Mouse (Mus musculus) liver, embryonic 12.5 days (tissue): ENCODE measurements around the gene Btn1a1. TPM values are rescaled to one million over a fixed set of nuclear protein-coding genes. Genes with fewer than 3 reads are reported as not detected.
A peak's percentile ranks its signal among the peaks of the same experiment; 100 is the strongest.

Experiments
- ATAC-seq: fragments of 200-750 bp; cut with Nextera tagmentation; 2 replicates; pipeline ENCODE4 v1.8.0; 2017; ENCODE audit warnings: moderate number of reproducible peaks, mild to moderate bottlenecking, moderate library complexity
- H3K27ac ChIP-seq: fragments of 300-500 bp; sonication (generic); 2 replicates; pipeline ENCODE4 v1.5.1; 2016; ENCODE audit warnings: mild to moderate bottlenecking
- H3K27me3 ChIP-seq: fragments of 300-500 bp; sonication (generic); replicated peaks from 2 replicates; pipeline ENCODE4 v1.6.1; 2016; ENCODE audit warnings: mild to moderate bottlenecking, moderate library complexity
- H3K36me3 ChIP-seq: fragments of 300-500 bp; sonication (generic); 2 replicates; pipeline ENCODE4 v1.6.1; 2016; ENCODE audit warnings: mild to moderate bottlenecking, moderate library complexity
- H3K4me1 ChIP-seq: fragments of 300-500 bp; sonication (generic); 2 replicates; pipeline ENCODE4 v1.6.1; 2016
- H3K4me2 ChIP-seq: fragments of 300-500 bp; sonication (generic); 2 replicates; pipeline ENCODE4 v1.6.1; 2016; ENCODE audit warnings: mild to moderate bottlenecking, moderate library complexity
- H3K4me3 ChIP-seq: fragments of 300-500 bp; sonication (generic); 2 replicates; pipeline ENCODE4 v1.5.1; 2016; ENCODE audit warnings: mild to moderate bottlenecking, moderate library complexity
- H3K9ac ChIP-seq: fragments of 300-500 bp; sonication (generic); 2 replicates; pipeline ENCODE4 v1.6.1; 2016; ENCODE audit warnings: mild to moderate bottlenecking, moderate library complexity
- H3K9me3 ChIP-seq: fragments of 300-500 bp; sonication (generic); replicated peaks from 2 replicates; pipeline ENCODE4 v1.6.1; 2016; ENCODE audit warnings: mild to moderate bottlenecking, moderate library complexity
- WGBS: fragments of 180-500 bp; shearing (Covaris S2); methylation state at CpG from one replicate; pipeline ENCODE4 v1.1.7; 2016; ENCODE audit not compliant: insufficient replicate concordance; 5-methylcytosine and 5-hydroxymethylcytosine counted together
- polyA plus RNA-seq: library from polyadenylated mRNA; unstranded; fragments of >200 nt; fragmentation: Nextera tagmentation; extraction: Ambion mirVana; gene quantifications from 2 replicates; pipeline ENCODE4 v1.2.1, GENCODE M21; 2016

Btn1a1 gene
- polyA plus RNA-seq, 1 experiment from 2014 or later = 1.9 TPM

GRCm38 (mm10) chr13:23500424-23501200, 34.9 kb upstream of the Btn1a1 start:
- under 1% methylated on average over 17 of the region's 17 CpGs for WGBS
- H3K27ac ChIP-seq = no peak overlapping the region
- H3K4me2 ChIP-seq = peak overlapping the region; percentile 75
- no peaks in the 10 kb centered on the region for H3K9me3 ChIP-seq
- H3K36me3 ChIP-seq = no peaks in the 10 kb centered on the region
- peak overlapping the region; percentile 42 for H3K4me3 ChIP-seq
- peaks cover 70% of the 10 kb centered on the region for H3K4me1 ChIP-seq
- H3K27me3 ChIP-seq = no peaks in the 10 kb centered on the region
- H3K9ac ChIP-seq = peak overlapping the region; percentile 54; the same call in 1 of the 2 replicates
- ATAC-seq = peak; percentile 80

- Histone ChIP-seq H3K9ac (no peak overlapping the region), H3K9me3 (no peaks in the 10 kb centered on the region), H3K4me3 (peak overlapping the region; percentile 57), H3K27me3 (no peaks in the 10 kb centered on the region), H3K4me2 (peak overlapping the region; percentile 75), H3K27ac (no peak overlapping the region), H3K36me3 (no peaks in the 10 kb centered on the region), H3K4me1 (peaks cover 63% of the 10 kb centered on the region)
- peak; percentile 61 for ATAC-seq
- WGBS = 1% methylated on average over 7 of the region's 7 CpGs
These were observed 34.2 kb upstream of the Btn1a1 start for GRCm38 (mm10) chr13:23499943-23500342.

- Histone ChIP-seq H3K9me3 (no peaks in the 10 kb centered on the region), H3K4me1 (peaks cover 57% of the 10 kb centered on the region), H3K9ac (peak overlapping the region; percentile 59), H3K27me3 (0 out of 2 replicates have a peak, but pooled peaks cover 5% of the 10 kb centered on the region), H3K36me3 (no peaks in the 10 kb centered on the region), H3K4me3 (peak overlapping the region; percentile 57), H3K27ac (peak overlapping the region; percentile 12; the same call in 1 of the 2 replicates), H3K4me2 (peak overlapping the region; percentile 75)
- ATAC-seq = no peak
- 13% methylated on average over 10 of the region's 10 CpGs for WGBS
These were observed 33.0 kb upstream of the Btn1a1 start for GRCm38 (mm10) chr13:23498653-23499052.

DNA sequence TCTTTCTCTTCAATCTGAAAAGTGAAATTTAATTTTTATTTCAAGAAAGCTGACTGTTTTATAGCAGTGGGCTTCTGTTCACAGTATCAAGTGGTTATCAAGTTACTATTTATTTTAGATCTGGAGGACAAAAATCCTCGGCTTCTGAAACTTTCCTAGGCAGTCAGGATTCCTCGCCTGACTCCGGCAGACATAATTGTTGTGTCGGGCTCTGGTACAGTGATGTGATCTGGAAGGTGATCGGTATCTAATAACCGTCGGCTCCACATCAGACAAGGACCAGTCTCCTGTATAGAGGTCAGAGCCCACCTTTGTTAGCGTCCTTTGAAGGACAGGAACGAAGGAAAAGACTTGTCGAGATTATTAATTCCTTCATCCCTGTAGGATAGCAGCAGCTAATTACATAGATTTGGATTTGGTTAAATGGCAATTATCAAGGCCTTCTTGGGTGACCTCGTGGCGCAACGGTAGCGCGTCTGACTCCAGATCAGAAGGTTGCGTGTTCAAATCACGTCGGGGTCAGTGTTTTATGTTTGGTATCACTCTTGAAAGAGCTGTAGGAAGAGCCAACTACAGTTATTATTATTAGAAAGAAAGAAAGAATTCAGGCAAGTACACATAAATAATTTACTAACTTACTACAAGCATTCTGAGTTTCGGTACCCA, 32.1 kb upstream of the Btn1a1 start:
- 0 out of 2 replicates have a peak overlapping the region, but pooled peaks have one; percentile 22 for H3K27ac ChIP-seq
- ATAC-seq = peak; percentile 61
- peaks cover 54% of the 10 kb centered on the region for H3K4me1 ChIP-seq

GRCm38 (mm10) chr13:23495526-23495925, 29.8 kb upstream of the Btn1a1 start:
- no peaks in the 10 kb centered on the region for H3K9me3 ChIP-seq
- no peak overlapping the region for H3K4me3 ChIP-seq
- peaks cover 58% of the 10 kb centered on the region for H3K4me1 ChIP-seq
- no peak overlapping the region for H3K9ac ChIP-seq
- no peak overlapping the region for H3K27ac ChIP-seq
- 0 out of 2 replicates have a peak, but pooled peaks cover 5% of the 10 kb centered on the region for H3K27me3 ChIP-seq
- 69% methylated on average over 6 of the region's 6 CpGs for WGBS
- ATAC-seq = no peak
- no peak overlapping the region for H3K4me2 ChIP-seq
- no peaks in the 10 kb centered on the region for H3K36me3 ChIP-seq

More for the DNA sequence above, 32.1 kb upstream of the Btn1a1 start:
- Histone ChIP-seq H3K36me3 (no peaks in the 10 kb centered on the region), H3K4me2 (peak overlapping the region; percentile 75), H3K4me3 (peak overlapping the region; percentile 57), H3K27me3 (0 out of 2 replicates have a peak, but pooled peaks cover 5% of the 10 kb centered on the region), H3K9me3 (no peaks in the 10 kb centered on the region), H3K9ac (peak overlapping the region; percentile 59)
- WGBS = 2% methylated on average over 19 of the region's 19 CpGs

DNA sequence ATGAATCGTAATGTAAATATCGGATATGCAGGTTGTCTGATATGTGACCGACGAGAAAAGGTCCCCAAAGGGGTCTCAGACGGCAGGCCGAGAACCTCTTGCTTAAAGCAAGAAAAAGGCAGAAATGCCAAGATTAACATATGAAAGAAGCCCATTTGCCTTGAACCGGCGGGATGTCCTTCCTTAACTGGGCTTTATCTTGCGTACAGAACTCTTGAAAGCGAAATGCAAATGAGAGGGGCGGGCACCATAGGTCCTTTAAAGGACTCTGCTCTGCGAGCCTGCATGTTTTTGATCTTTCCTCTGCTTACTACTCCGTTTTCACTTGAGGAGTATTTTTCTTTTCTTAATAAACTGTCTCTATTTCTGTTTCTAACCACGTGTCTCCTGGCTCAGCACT, 26.3 kb upstream of the Btn1a1 start:
- Histone ChIP-seq H3K27ac (no peak overlapping the region), H3K36me3 (no peaks in the 10 kb centered on the region), H3K9ac (peak overlapping the region; percentile 55; the same call in 1 of the 2 replicates), H3K4me1 (peaks cover 37% of the 10 kb centered on the region), H3K9me3 (no peaks in the 10 kb centered on the region), H3K27me3 (peaks cover 23% of the 10 kb centered on the region), H3K4me3 (peak overlapping the region; percentile 52), H3K4me2 (peak overlapping the region; percentile 68)
- no peak for ATAC-seq
- WGBS = 7% methylated on average over 14 of the region's 14 CpGs

- Histone ChIP-seq H3K36me3 (no peaks in the 10 kb centered on the region), H3K27me3 (peaks cover 27% of the 10 kb centered on the region), H3K9me3 (no peaks in the 10 kb centered on the region), H3K4me1 (peaks cover 36% of the 10 kb centered on the region), H3K4me2 (no peak overlapping the region), H3K4me3 (no peak overlapping the region), H3K9ac (no peak overlapping the region), H3K27ac (no peak overlapping the region)
- WGBS = 6% methylated on average over 1 of the region's 1 CpGs
- ATAC-seq = peak; percentile 42; the same call in 1 of the 2 replicates
These were observed 25.6 kb upstream of the Btn1a1 start for GRCm38 (mm10) chr13:23491263-23491662.

DNA sequence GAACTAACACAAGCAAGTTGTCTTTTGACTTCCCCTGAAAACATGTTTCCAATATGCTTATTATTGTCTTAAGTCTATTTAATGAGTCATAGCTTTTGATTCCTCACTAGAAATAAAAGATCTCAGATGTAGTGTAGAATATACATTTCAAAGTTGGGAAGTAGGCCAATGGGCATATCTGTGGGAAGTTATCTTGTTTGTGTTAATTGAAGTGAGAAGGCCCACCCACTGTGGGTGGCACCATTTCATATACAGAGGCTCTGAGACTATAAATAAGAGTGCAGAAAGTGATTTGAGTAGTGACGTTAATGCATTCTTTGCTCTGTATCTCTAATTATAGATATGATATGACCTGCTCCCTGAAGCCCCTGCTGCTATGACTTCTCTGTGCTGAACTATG, 25.2 kb upstream of the Btn1a1 start:
- Histone ChIP-seq H3K27ac (no peak overlapping the region), H3K9me3 (no peaks in the 10 kb centered on the region), H3K4me1 (peaks cover 36% of the 10 kb centered on the region), H3K9ac (no peak overlapping the region), H3K4me2 (no peak overlapping the region), H3K36me3 (no peaks in the 10 kb centered on the region), H3K27me3 (peaks cover 27% of the 10 kb centered on the region), H3K4me3 (no peak overlapping the region)
- no peak for ATAC-seq
- 29% methylated on average over 1 of the region's 1 CpGs for WGBS

DNA sequence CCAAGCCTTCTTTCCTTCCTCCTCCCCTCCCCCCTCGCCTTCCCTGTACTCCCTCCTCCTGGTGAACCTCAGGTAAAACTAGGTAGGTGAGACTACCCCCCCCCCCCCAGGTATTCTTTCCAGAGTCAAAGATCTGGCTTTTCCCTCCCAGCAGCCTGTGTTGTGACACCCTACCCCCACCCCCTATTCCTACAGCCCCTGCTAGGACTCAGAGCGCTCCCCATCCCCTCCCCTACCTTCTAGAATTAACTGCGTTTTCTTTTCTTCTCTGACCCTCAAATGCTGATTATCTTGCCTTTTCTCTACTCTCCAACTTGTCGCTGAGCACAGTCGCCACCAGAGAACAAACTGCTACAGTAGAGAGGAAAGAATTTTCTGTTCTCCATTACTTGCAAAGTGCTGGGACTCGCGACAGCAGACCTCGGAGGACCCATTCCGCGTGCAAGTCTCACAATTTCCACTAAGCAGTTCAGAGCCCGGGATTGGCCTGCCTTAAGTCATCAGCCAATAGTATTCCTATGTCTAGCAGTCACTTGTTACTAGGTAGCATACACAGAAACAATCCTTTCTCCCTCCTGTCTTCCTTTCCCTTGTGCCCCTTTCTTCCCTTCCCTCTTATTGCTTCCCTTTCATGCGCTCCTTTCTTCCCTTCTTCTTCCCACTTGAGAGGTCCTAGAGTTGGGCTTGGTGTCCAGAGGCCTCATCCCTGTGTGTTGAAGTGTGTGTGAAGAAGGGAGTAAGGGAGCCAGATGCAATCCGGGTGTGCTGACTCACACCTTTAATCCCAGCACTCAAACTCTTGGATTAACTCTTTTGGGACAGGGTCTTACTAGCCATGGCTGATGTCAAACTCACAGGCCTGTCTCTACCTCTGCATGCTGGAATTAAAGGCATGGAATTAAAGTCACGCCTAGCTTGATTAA, 23.0 kb upstream of the Btn1a1 start, which contains the start of gene Btn2a2:
Btn2a2 (minus strand) TSS at position 458 of the 923 bp plus-strand sequence.
- Histone ChIP-seq H3K9ac (0 out of 2 replicates have a peak within 1 kb of the TSS, but pooled peaks have one; percentile 3), H3K9me3 (no peaks in the 10 kb centered on the region), H3K36me3 (no peaks in the 10 kb centered on the region), H3K27ac (no peak within 1 kb of the TSS), H3K4me2 (peak within 1 kb of the TSS; percentile 55), H3K27me3 (peaks cover 22% of the 10 kb centered on the region), H3K4me3 (peak within 1 kb of the TSS; percentile 31), H3K4me1 (peaks cover 33% of the 10 kb centered on the region)
- ATAC-seq = peak; percentile 73; the same call in 1 of the 2 replicates
- 11% methylated on average over 14 of the region's 14 CpGs for WGBS

- Histone ChIP-seq H3K27me3 (peaks cover 51% of the 10 kb centered on the region), H3K9ac (no peak overlapping the region), H3K27ac (no peak overlapping the region), H3K4me1 (peaks cover 11% of the 10 kb centered on the region; the same call in 1 of the 2 replicates), H3K4me3 (no peak overlapping the region), H3K4me2 (no peak overlapping the region), H3K9me3 (no peaks in the 10 kb centered on the region), H3K36me3 (no peaks in the 10 kb centered on the region)
- 39% methylated on average over 5 of the region's 5 CpGs for WGBS
- no peak for ATAC-seq
These were observed 19.6 kb upstream of the Btn1a1 start for GRCm38 (mm10) chr13:23485271-23485670.

GRCm38 (mm10) chr13:23483153-23483552, 17.5 kb upstream of the Btn1a1 start:
- Histone ChIP-seq H3K9ac (no peak overlapping the region), H3K36me3 (no peaks in the 10 kb centered on the region), H3K27me3 (peaks cover 58% of the 10 kb centered on the region), H3K27ac (no peak overlapping the region), H3K4me2 (no peak overlapping the region), H3K4me1 (peaks cover 3% of the 10 kb centered on the region; the same call in 1 of the 2 replicates), H3K4me3 (no peak overlapping the region), H3K9me3 (no peaks in the 10 kb centered on the region)
- 49% methylated on average over 2 of the region's 2 CpGs for WGBS
- ATAC-seq = no peak
